Mouse (Mus musculus) kidney, adult 18-20 months (tissue): ENCODE measurements around the gene Lsm2.
"Not testable (repeated sequence)": the region's sequence is repeated elsewhere in the genome, so short reads cannot be mapped to it uniquely, and the experiment has no call there.

ENCODE experiments used
- DNase-seq: peaks from one replicate; pipeline ENCODE4 v3.0.0; 2021

Gene Lsm2

DNA sequence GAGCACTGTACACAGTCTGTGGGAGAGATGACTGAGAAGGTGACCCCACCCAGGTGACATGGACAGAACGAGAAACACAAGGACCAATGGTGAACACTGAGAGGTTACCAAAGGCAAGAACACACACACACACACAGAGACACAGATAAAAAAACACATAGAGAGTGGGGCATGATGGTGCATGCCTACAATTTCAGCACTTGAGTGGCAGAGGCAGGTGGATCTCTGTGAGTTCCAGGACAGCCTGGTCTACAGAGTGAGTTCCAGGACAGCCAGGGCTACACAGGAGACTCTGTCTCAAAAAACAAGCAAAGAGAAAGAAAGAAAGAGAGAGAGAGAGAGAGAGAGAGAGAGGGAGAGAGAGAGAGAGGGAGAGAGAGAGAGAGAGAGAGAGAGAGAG lies 52.0 kb downstream of the Lsm2 start:
- not testable (repeated sequence) for DNase-seq

- no peak for DNase-seq
Measured at GRCm38 (mm10) chr17:35034896-35035295, 53.2 kb downstream of the Lsm2 start.
